Mouse (Mus musculus) brain, embryonic 14.5 days (tissue): ENCODE measurements around the gene Yy1. TPM values are rescaled to one million over a fixed set of nuclear protein-coding genes. Genes with fewer than 3 reads are reported as not detected.

ENCODE experiments used
- DNase-seq: peaks from one replicate; pipeline ENCODE4 v3.0.0-alpha.2; 2011; ENCODE audit warnings: low read depth
- CTCF ChIP-seq: fragments of 200-500 bp; IDR thresholded peaks from 2 replicates; pipeline ENCODE4 v1.5.1; 2012; ENCODE audit warnings: inconsistent platforms, mild to moderate bottlenecking, moderate library complexity, borderline replicate concordance; ENCODE audit not compliant: insufficient read depth, insufficient read length; ENCODE audit errors: extremely low read depth
- POLR2A ChIP-seq: fragments of 200-500 bp; IDR thresholded peaks from 2 replicates; pipeline ENCODE4 v1.6.1; 2012; ENCODE audit warnings: mild to moderate bottlenecking, inconsistent platforms, borderline replicate concordance; ENCODE audit not compliant: poor library complexity, insufficient read depth, insufficient read length, severe bottlenecking; ENCODE audit errors: extremely low read depth
- polyA plus RNA-seq: library from polyadenylated mRNA; depleted of rRNA; stranded (reverse); fragments of >200 nt; gene quantifications from 2 replicates; pipeline ENCODE4 v1.2.3, GENCODE M21; 2012; rRNA removed

Yy1 gene
- polyA plus RNA-seq, 1 experiment = 33.6 TPM

GRCm38 (mm10) chr12:108850886-108851285 lies 58.1 kb downstream of the Yy1 start:
- DNase-seq = no peak
- TF ChIP-seq CTCF = no peak
- TF ChIP-seq POLR2A = no peak

GRCm38 (mm10) chr12:108852822-108853221 lies 60.0 kb downstream of the Yy1 start:
- DNase-seq = no peak
- TF ChIP-seq CTCF (no peak), POLR2A (no peak)

- TF ChIP-seq POLR2A (no peak), CTCF (no peak)
- DNase-seq = no peak
Measured at GRCm38 (mm10) chr12:108855081-108855480, 62.3 kb downstream of the Yy1 start.

- TF ChIP-seq CTCF = no peak
- no peak for TF ChIP-seq POLR2A
- no peak for DNase-seq
Measured at GRCm38 (mm10) chr12:108856186-108856585, 63.4 kb downstream of the Yy1 start.

GRCm38 (mm10) chr12:108857109-108857508 lies 64.3 kb downstream of the Yy1 start:
- TF ChIP-seq POLR2A (no peak), CTCF (no peak)
- DNase-seq = no peak

GRCm38 (mm10) chr12:108857589-108858184 lies 64.9 kb downstream of the Yy1 start:
- TF ChIP-seq POLR2A (no peak), CTCF (no peak)

GRCm38 (mm10) chr12:108858486-108858885 lies 65.7 kb downstream of the Yy1 start:
- no peak for TF ChIP-seq CTCF
- no peak for DNase-seq

More at GRCm38 (mm10) chr12:108857589-108858184, 64.9 kb downstream of the Yy1 start:
- no peak for DNase-seq

GRCm38 (mm10) chr12:108865007-108865494 lies 72.3 kb downstream of the Yy1 start:
- DNase-seq = no peak
- TF ChIP-seq CTCF = no peak
- TF ChIP-seq POLR2A = no peak

- TF ChIP-seq CTCF (peak; percentile 36; the same call in 1 of the 2 replicates), POLR2A (no peak)
- no peak for DNase-seq
Measured at GRCm38 (mm10) chr12:108869575-108869974, 76.8 kb downstream of the Yy1 start.

Other genes starting within 250 kb of the Yy1 start
- gene Evl, start 238.3 kb upstream of the Yy1 start, polyA plus RNA-seq = 432 and 459 TPM in 2 replicates
- 0.05 TPM in 1 of 2 replicates, not detected in the other for gene Degs2, start 90.7 kb upstream of the Yy1 start, polyA plus RNA-seq
- gene Slc25a29, start 42.9 kb downstream of the Yy1 start, polyA plus RNA-seq = 19.7 and 28.3 TPM in 2 replicates
- 19.9 and 24.8 TPM in 2 replicates for gene Slc25a47, start 43.1 kb downstream of the Yy1 start, polyA plus RNA-seq
- gene Wdr25, start 100.7 kb downstream of the Yy1 start, polyA plus RNA-seq = 11.0 and 13.8 TPM in 2 replicates
- gene Wars, start 101.2 kb downstream of the Yy1 start, polyA plus RNA-seq = 107 and 119 TPM in 2 replicates